Mouse (Mus musculus) v-Abl transformed pro-B cells (cell line): Measurements from ENCODE around the gene Zfp512.
"Not testable (repeated sequence)": the region's sequence is repeated elsewhere in the genome, so short reads cannot be mapped to it uniquely, and the experiment has no call there.

ENCODE experiments used
- in situ Hi-C, 2 experiments: fragments of 400-800 bp; cut with MboI; formaldehyde crosslinking; loops; one replicate each; pipeline ENCODE4 v1.15.1; 2025; ENCODE audit not compliant: unreplicated experiment in 2 of 2

Zfp512 gene

DNA sequence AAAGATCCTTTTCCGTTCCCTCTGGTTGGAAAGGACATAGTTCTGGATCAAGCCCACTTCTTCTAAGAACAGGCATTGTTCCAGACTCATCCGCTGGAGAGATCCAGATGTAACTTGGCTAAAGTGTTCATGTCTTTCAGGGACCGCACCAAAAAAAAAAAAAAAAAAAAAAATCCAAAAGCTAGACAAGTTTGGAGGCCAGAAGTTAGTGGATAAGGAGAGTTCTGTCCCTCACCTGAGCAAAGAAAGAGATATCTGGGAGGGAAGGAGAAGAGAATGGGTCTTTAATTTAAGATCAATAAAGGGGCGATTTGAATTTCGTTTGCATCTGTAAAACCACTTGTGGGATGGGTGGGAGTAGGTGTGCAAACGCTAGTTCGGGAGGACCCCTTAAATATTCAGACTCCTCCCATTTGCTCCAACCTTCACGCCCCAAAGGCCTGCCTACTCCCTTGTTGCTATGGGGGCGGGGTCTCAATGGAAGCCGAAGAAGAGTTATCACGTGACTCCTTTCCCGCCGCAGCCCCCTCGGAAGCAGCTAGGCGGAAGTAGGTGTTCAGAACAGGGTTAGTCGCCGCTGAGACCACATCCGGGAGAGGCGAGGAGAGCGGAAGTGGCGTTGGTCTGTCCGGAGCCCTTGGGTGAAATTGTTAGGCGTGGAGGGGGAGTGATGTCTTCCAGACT, at the start of gene Zfp512:
TSS of gene Zfp512 (plus strand) at position 554 of the 684 bp plus-strand sequence.
- in situ Hi-C loops, result loop anchor here in 1 of 2 experiments (25.0 kb wide), 1 partner anchor 265 kb away; the partner anchor contains the start of genes Eif2b4, Gm29609, Gtf3c2 and Snx17

DNA sequence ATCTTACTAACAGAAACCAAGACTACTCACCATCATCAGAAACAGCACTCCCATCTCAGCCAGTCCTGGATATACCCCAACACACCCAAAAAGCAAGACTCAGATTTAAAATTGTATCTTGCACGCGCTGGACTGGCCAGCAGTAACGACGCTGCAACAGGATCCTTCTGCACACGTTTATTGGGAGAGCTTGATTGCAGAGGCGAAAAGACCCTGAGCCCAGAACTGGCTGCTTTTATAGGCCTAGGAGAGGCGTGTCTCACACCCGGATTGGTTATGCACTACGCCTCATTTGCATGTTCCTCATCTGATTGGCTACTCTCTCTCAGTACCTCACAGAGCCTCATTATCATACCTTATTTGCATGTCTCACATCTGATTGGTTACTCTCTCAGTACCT, 17.5 kb upstream of the Zfp512 start:
- in situ Hi-C loops, result not testable (repeated sequence)

- in situ Hi-C loops, result loop anchor here in 1 of 2 experiments (25.0 kb wide), 1 partner anchor 264 kb away; the partner anchor contains the start of genes Eif2b4, Gm29609, Gtf3c2 and Snx17
Measured at GRCm38 (mm10) chr5:31451336-31451735, 895 bp upstream of the Zfp512 start.

- in situ Hi-C loops, result loop anchor here in 1 of 2 experiments (25.0 kb wide), 1 partner anchor 265 kb away; the partner anchor contains the start of genes Eif2b4, Gm29609, Gtf3c2 and Snx17
Measured at GRCm38 (mm10) chr5:31452562-31452878, 289 bp downstream of the Zfp512 start.

DNA sequence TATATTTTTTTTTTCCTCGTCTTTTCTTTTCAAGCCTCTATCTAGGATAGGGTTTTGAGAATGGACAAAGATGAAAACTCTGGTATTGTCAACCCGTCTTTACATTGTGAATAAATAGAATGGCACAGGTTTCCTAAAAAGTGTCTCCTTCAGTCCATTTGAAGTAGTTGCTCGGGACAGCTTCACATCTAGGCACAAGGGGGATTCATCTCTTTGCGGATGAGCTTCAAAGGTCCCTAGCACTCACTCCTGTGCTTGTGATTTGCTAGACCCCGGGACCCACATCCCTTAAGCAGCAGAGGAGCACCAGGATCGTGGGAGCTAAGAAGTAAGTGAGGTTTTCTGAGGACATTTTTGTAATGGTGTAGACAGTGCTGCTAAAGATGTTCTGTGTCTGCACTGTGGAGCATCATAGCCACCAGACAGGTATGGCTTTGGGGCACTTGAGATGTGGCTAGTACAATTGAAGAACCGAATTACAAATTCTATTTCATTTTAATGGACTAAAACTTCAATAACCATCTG, 717 bp downstream of the Zfp512 start:
- in situ Hi-C loops, result loop anchor here in 1 of 2 experiments (25.0 kb wide), 1 partner anchor 266 kb away; the partner anchor contains the start of genes Eif2b4, Gm29609, Gtf3c2 and Snx17

DNA sequence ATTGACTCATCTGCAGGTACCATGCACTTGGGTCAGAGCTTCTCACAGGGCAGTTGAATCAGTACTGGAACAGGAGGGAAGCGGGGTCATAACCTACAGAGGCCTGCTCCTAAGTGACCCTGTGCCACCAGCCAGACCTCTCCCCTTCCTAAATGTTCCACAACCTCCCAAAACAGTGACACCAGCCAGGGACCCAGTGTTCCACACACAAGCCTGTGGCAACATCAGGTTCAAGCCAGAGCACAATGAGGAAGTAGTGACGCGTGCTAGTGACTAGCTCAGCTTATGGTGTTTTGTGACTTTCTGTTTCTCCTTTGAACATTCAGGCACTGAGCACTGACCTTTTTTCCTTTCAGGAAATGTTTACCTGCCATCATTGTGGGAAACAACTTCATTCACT, 15.6 kb downstream of the Zfp512 start:
- in situ Hi-C loops, result loop anchor here (10.0 to 25.0 kb wide), 2 partner anchors 280 to 283 kb away; partner anchors contain the start of genes Gtf3c2 (in 2 of the 2), Eif2b4 (in 1 of the 2), Gm29609 (in 1 of the 2) and Snx17 (in 1 of the 2)

- in situ Hi-C loops, result loop anchor here (10.0 to 25.0 kb wide), 2 partner anchors 282 to 285 kb away; partner anchors contain the start of genes Gtf3c2 (in 2 of the 2), Eif2b4 (in 1 of the 2), Gm29609 (in 1 of the 2) and Snx17 (in 1 of the 2)
Measured at GRCm38 (mm10) chr5:31469711-31470110, 17.5 kb downstream of the Zfp512 start.

- in situ Hi-C loops, result loop anchor here in 1 of 2 experiments (25.0 kb wide), 1 partner anchor 283 kb away; the partner anchor contains the start of genes Eif2b4, Gm29609, Gtf3c2 and Snx17
Measured at GRCm38 (mm10) chr5:31470334-31470733, 18.1 kb downstream of the Zfp512 start.

DNA sequence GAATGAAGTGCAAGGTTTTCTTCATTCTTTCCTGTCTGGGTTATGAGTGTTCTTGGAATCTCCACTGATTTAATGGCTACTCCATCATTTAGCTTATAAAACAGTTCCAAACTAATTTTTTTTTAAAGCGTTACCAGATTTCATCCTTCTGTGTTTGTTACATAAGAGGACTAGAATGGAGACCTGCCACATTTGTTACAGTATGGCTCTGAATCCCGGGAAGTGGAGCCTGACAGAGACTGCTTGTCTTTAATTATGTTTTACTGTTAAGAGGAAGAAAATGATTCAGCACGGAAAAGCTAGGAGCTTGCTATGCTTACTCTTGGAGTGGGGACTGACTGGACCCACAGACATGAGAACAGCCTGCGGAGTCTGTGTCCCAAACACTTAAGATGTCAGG, 28.3 kb downstream of the Zfp512 start:
- in situ Hi-C loops, result no loop called here

DNA sequence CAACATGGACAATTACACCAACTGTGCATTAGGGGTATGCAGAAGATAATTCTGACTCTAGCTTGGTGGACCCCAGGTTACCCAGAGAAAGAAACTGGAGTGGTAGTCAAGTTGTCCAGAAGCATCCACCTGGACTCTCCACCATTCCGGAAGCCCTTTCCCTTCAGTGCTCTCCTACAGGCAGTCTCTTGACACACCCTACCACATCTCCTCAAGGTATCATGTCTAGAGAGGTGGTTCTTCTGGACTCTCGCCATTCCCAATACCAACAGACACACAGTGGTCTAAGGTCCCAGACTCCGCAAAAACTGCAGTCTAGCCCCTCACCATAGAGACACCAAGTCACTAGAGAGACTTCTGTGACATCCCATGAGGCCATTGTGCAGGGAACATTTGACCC, 33.2 kb downstream of the Zfp512 start, which contains the start of gene 4930548H24Rik:
TSS of gene 4930548H24Rik (plus strand) at position 301 of the 400 bp plus-strand sequence.
- in situ Hi-C loops, result no loop called here

DNA sequence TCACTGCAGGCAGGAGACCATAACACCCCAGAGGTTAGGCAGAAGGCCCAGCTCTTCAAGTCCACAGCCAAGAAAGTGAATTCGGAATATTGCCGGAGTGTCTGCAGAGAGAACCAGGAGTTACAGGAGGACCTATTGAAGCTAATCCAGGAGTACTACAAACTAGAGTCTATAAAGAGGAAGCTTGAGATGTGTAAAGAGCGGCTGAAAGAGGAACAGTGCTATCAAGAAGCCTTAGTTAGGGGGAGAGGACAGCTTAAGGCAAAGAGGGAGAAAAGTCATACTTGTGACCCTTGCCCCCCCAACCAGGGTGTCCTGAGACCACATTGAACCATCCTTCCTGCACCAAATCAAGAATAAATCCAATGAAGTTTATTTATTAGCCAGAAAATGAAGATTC, 35.7 kb downstream of the Zfp512 start:
- in situ Hi-C loops, result no loop called here

- in situ Hi-C loops, result no loop called here
Measured at GRCm38 (mm10) chr5:31489116-31489769, 37.0 kb downstream of the Zfp512 start.

GRCm38 (mm10) chr5:31492031-31492430, 39.8 kb downstream of the Zfp512 start:
- in situ Hi-C loops, result no loop called here

DNA sequence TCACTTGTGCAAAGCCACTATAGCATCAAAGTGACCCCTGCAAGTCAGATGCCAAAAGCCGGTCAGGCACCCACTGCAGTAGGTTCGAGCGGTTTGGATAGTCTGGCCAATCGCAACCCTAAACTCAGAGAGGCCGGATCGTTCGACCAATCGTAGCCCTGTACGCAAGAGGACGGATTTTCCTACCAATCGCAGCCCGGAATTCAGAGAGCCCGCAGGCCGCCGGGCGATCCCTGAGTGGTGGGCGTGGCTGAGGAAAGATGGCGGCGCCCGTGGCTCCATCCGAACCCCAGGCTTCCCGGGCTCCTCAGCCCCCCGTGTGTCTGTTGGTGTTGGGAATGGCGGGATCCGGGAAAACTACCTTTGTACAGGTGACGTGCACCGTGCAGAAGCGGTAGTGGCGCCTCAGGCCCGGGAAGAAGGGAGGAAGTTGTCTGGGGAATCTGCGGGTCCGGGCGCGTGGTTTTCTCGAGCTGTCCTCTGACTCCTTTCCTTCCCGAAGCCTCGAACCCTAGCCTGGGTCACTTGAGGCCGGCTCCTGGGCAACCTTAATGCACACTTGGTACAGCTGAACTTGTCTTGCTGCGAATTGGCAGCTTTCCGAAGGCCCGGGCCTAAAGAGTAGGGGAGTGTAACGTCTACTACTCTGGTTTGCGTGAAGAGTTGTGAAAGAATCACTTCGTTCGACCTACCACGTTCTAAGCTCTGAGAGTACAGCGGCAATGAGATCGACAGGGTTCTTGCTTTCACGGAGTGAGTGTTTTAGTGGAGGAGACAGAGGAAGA, 42.5 kb downstream of the Zfp512 start, which contains the start of gene Gpn1:
TSS of gene Gpn1 (plus strand) at position 229 of the 785 bp plus-strand sequence.
- in situ Hi-C loops, result no loop called here

DNA sequence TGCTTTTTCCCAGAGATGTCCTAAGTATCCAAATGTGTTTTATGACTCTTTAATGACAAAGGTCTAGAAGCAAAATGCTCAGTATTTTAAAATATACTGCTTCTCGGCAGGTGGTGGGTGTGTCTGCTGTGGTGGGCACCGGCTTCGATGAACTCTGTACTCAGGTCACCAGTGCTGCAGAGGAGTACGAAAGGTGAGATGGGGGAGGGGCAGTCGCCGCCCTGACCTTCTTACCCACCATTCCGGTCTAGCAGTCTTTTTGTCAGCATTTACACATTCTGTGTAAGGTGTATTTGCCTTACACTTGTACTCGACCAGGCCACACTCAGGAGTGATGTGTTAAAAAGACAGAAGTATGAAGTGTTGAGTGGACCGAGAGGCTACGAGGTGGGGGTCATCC, 52.6 kb downstream of the Zfp512 start:
- in situ Hi-C loops, result no loop called here

- in situ Hi-C loops, result no loop called here
Measured at GRCm38 (mm10) chr5:31512481-31512880, 60.2 kb downstream of the Zfp512 start.

GRCm38 (mm10) chr5:31520556-31520955, 68.3 kb downstream of the Zfp512 start:
- in situ Hi-C loops, result no loop called here

GRCm38 (mm10) chr5:31526354-31527116, 74.3 kb downstream of the Zfp512 start, which contains the start of gene Slc4a1ap:
Slc4a1ap (plus strand) TSS chr5:31526995.
- in situ Hi-C loops, result no loop called here

- in situ Hi-C loops, result no loop called here
Measured at GRCm38 (mm10) chr5:31527117-31527680, 75.0 kb downstream of the Zfp512 start.
